Mouse (Mus musculus): ENCODE measurements around the gene Hmgcl. TPM values are rescaled to one million over a fixed set of nuclear protein-coding genes. Genes with fewer than 3 reads are reported as not detected.

Gene Hmgcl
- polyA plus RNA-seq, 1 experiment from 2014 or later: 97.1 TPM

DNA sequence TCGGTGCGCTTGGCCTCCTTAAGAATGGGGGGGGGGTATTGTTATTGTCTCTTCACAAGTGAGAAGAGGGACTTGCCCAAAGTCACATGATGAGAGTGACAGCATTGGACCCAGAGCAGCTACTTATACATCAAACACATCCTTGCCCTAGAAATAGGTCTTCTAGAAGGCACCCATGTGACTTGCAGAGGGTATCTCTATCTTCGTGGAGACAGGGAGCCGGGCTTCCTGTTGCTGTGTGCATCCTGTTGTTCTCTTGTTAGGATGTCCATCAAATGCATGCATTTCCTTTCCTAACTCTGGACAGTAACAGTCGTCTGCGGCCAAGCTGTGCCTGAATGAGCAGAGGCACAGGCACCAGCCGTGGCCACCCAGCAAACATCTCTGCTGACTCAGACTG lies 34.7 kb upstream of the Hmgcl start:
- no peak overlapping the region for H3K9ac ChIP-seq (ENCODE audit: low read depth, low read length)
- DNase-seq (ENCODE audit: low spot score): no peak
- WGBS: 48% methylated on average over 7 of the region's 7 CpGs

DNA sequence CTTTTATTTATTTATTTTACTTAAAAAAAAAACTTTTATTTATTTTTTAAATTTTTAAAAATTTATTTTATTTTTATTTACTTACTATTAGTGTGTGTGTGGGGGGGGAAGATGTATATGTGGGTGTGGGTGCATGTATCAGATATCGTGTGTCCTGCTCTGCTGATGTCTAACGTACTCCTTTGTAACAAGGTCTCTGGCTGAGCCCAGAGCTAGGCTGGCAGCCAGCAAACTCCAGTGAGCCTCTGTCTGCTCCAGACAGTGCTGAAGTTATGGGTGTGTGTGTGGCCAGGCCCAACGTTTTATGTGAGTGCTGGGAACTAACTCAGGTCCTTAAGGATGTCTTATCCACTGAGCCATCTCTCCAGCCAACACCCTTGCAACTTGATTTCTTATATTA lies 34.1 kb upstream of the Hmgcl start:
- DNase-seq (ENCODE audit: low spot score) (no peak), ATAC-seq (replicated peaks; ENCODE audit: low FRiP score) (peak; percentile 39; the same call in 1 of the 2 replicates)
- WGBS: 41% methylated on average over 3 of the region's 3 CpGs
- no peak overlapping the region for H3K9ac ChIP-seq (ENCODE audit: low read depth, low read length)
- peak overlapping the region; percentile 70 for H3K27ac ChIP-seq (ENCODE audit: low read depth, low read length)
- H3K9me3 ChIP-seq (ENCODE audit: control insufficient read depth, low read length): no peaks in the 10 kb centered on the region
- peaks cover 34% of the 10 kb centered on the region for H3K4me1 ChIP-seq (replicated peaks; ENCODE audit: control insufficient read depth, insufficient read depth, low read length)
- peak overlapping the region; percentile 43 for H3K4me2 ChIP-seq
- no peaks in the 10 kb centered on the region for H3K36me3 ChIP-seq (ENCODE audit: control insufficient read depth, insufficient read depth, low read length)
- peak overlapping the region; percentile 26; the same call in 1 of the 2 replicates for H3K4me3 ChIP-seq (ENCODE audit: low read depth, low read length)
- no peaks in the 10 kb centered on the region for H3K27me3 ChIP-seq (replicated peaks; ENCODE audit: control insufficient read depth, insufficient read depth, low read length)

More for the DNA sequence above, 34.7 kb upstream of the Hmgcl start:
- Histone ChIP-seq H3K27me3 (replicated peaks; ENCODE audit: control insufficient read depth, insufficient read depth, low read length) (no peaks in the 10 kb centered on the region), H3K4me2 (peak overlapping the region; percentile 16; the same call in 1 of the 2 replicates), H3K36me3 (ENCODE audit: control insufficient read depth, insufficient read depth, low read length) (no peaks in the 10 kb centered on the region), H3K27ac (ENCODE audit: low read depth, low read length) (peak overlapping the region; percentile 70), H3K9me3 (ENCODE audit: control insufficient read depth, low read length) (no peaks in the 10 kb centered on the region), H3K4me1 (replicated peaks; ENCODE audit: control insufficient read depth, insufficient read depth, low read length) (peaks cover 39% of the 10 kb centered on the region), H3K4me3 (ENCODE audit: low read depth, low read length) (peak overlapping the region; percentile 26; the same call in 1 of the 2 replicates)
- ATAC-seq (replicated peaks; ENCODE audit: low FRiP score): peak; percentile 53

- ATAC-seq (replicated peaks; ENCODE audit: low FRiP score): peak; percentile 38; the same call in 1 of the 2 replicates
- WGBS: 30% methylated on average over 3 of the region's 3 CpGs
- H3K27ac ChIP-seq (ENCODE audit: low read depth, low read length): peak overlapping the region; percentile 70
These were observed 33.4 kb upstream of the Hmgcl start for GRCm38 (mm10) chr4:135912835-135913234.

GRCm38 (mm10) chr4:135913433-135913832 lies 32.8 kb upstream of the Hmgcl start:
- Histone ChIP-seq H3K9me3 (ENCODE audit: control insufficient read depth, low read length) (no peaks in the 10 kb centered on the region), H3K27me3 (replicated peaks; ENCODE audit: control insufficient read depth, insufficient read depth, low read length) (no peaks in the 10 kb centered on the region), H3K4me3 (ENCODE audit: low read depth, low read length) (no peak overlapping the region), H3K36me3 (ENCODE audit: control insufficient read depth, insufficient read depth, low read length) (no peaks in the 10 kb centered on the region), H3K27ac (ENCODE audit: low read depth, low read length) (peak overlapping the region; percentile 48; the same call in 1 of the 2 replicates), H3K4me2 (peak overlapping the region; percentile 43), H3K9ac (ENCODE audit: low read depth, low read length) (peak overlapping the region; percentile 20; the same call in 1 of the 2 replicates), H3K4me1 (replicated peaks; ENCODE audit: control insufficient read depth, insufficient read depth, low read length) (peaks cover 34% of the 10 kb centered on the region)
- WGBS: 39% methylated on average over 4 of the region's 4 CpGs
- ATAC-seq (replicated peaks; ENCODE audit: low FRiP score) (no peak), DNase-seq (ENCODE audit: low spot score) (no peak)

More at GRCm38 (mm10) chr4:135912835-135913234, 33.4 kb upstream of the Hmgcl start:
- H3K4me1 ChIP-seq (replicated peaks; ENCODE audit: control insufficient read depth, insufficient read depth, low read length): peaks cover 34% of the 10 kb centered on the region
- H3K36me3 ChIP-seq (ENCODE audit: control insufficient read depth, insufficient read depth, low read length): no peaks in the 10 kb centered on the region
- H3K4me2 ChIP-seq: peak overlapping the region; percentile 43
- H3K9ac ChIP-seq (ENCODE audit: low read depth, low read length): peak overlapping the region; percentile 34; the same call in 1 of the 2 replicates
- H3K27me3 ChIP-seq (replicated peaks; ENCODE audit: control insufficient read depth, insufficient read depth, low read length): no peaks in the 10 kb centered on the region
- H3K4me3 ChIP-seq (ENCODE audit: low read depth, low read length): peak overlapping the region; percentile 26; the same call in 1 of the 2 replicates
- no peaks in the 10 kb centered on the region for H3K9me3 ChIP-seq (ENCODE audit: control insufficient read depth, low read length)
- no peak for DNase-seq (ENCODE audit: low spot score)

DNA sequence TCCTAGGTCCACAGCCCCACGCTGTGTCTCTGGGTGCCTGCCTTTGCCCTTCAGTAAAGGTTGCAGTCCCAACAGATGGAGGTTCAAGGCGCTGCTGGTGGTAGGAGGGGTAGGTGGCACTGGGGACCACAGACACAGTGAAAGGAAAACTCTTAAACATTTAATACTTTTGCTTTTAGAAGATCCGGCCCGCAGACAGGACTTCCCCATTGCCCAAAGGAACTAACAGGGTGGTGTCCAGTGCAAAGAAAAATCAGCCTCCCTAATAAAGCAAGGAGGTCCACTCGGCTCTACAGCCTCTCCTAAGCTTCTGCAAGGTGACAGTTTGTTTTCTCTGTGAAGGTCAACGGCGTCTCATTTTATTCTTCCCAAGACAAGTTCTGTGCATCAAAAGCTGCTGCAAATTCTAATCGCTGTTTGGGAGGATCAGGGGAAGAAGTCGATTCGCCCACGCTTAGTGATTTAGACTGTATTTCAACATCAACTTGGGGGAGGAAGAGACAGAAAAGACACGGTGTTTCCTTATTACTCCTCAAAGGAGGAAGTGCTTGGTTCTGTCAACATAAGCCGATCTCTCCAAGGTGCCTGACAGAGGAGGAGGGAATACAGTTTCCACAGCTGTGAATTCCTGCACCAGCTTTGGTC lies 27.5 kb upstream of the Hmgcl start:
- H3K4me1 ChIP-seq (replicated peaks; ENCODE audit: control insufficient read depth, insufficient read depth, low read length): peaks cover 11% of the 10 kb centered on the region
- 62% methylated on average over 13 of the region's 13 CpGs for WGBS
- no peaks in the 10 kb centered on the region for H3K9me3 ChIP-seq (ENCODE audit: control insufficient read depth, low read length)
- no peak overlapping the region for H3K9ac ChIP-seq (ENCODE audit: low read depth, low read length)
- H3K27me3 ChIP-seq (replicated peaks; ENCODE audit: control insufficient read depth, insufficient read depth, low read length): no peaks in the 10 kb centered on the region
- no peak for DNase-seq (ENCODE audit: low spot score)
- peaks cover 3% of the 10 kb centered on the region; the same call in 1 of the 2 replicates for H3K36me3 ChIP-seq (ENCODE audit: control insufficient read depth, insufficient read depth, low read length)
- H3K4me2 ChIP-seq: no peak overlapping the region
- no peak for ATAC-seq (replicated peaks; ENCODE audit: low FRiP score)
- H3K4me3 ChIP-seq (ENCODE audit: low read depth, low read length): no peak overlapping the region
- H3K27ac ChIP-seq (ENCODE audit: low read depth, low read length): no peak overlapping the region

- Histone ChIP-seq H3K27ac (ENCODE audit: low read depth, low read length) (no peak overlapping the region; the same call in 1 of the 2 replicates), H3K9me3 (ENCODE audit: control insufficient read depth, low read length) (no peaks in the 10 kb centered on the region), H3K36me3 (ENCODE audit: control insufficient read depth, insufficient read depth, low read length) (peaks cover 3% of the 10 kb centered on the region; the same call in 1 of the 2 replicates), H3K4me1 (replicated peaks; ENCODE audit: control insufficient read depth, insufficient read depth, low read length) (peaks cover 10% of the 10 kb centered on the region), H3K9ac (ENCODE audit: low read depth, low read length) (no peak overlapping the region), H3K27me3 (replicated peaks; ENCODE audit: control insufficient read depth, insufficient read depth, low read length) (no peaks in the 10 kb centered on the region), H3K4me2 (no peak overlapping the region), H3K4me3 (ENCODE audit: low read depth, low read length) (no peak overlapping the region)
- ATAC-seq (replicated peaks; ENCODE audit: low FRiP score) (no peak), DNase-seq (ENCODE audit: low spot score) (no peak)
- 87% methylated on average over 3 of the region's 3 CpGs for WGBS
These were observed 27.0 kb upstream of the Hmgcl start for GRCm38 (mm10) chr4:135919280-135919639.

- H3K4me2 ChIP-seq: peak within 1 kb of the TSS; percentile 98
- H3K4me3 ChIP-seq (ENCODE audit: low read depth, low read length): peak within 1 kb of the TSS; percentile 83
- H3K9ac ChIP-seq (ENCODE audit: low read depth, low read length): peak within 1 kb of the TSS; percentile 74
- H3K27ac ChIP-seq (ENCODE audit: low read depth, low read length): peak within 1 kb of the TSS; percentile 57; the same call in 1 of the 2 replicates
- H3K36me3 ChIP-seq (ENCODE audit: control insufficient read depth, insufficient read depth, low read length): peaks cover 3% of the 10 kb centered on the region; the same call in 1 of the 2 replicates
- ATAC-seq (replicated peaks; ENCODE audit: low FRiP score): peak; percentile 88
- H3K27me3 ChIP-seq (replicated peaks; ENCODE audit: control insufficient read depth, insufficient read depth, low read length): no peaks in the 10 kb centered on the region
- no peaks in the 10 kb centered on the region for H3K9me3 ChIP-seq (ENCODE audit: control insufficient read depth, low read length)
- peak; percentile 95 for DNase-seq (ENCODE audit: low spot score)
- peaks cover 10% of the 10 kb centered on the region for H3K4me1 ChIP-seq (replicated peaks; ENCODE audit: control insufficient read depth, insufficient read depth, low read length)
- WGBS: 2% methylated on average over 60 of the region's 60 CpGs
These were observed 25.7 kb upstream of the Hmgcl start, which contains the start of gene Fuca1 for GRCm38 (mm10) chr4:135920304-135921241. TSS of gene Fuca1 (plus strand) at chr4:135920735.
